Mouse (Mus musculus) layer of hippocampus, postnatal 36 days (tissue): ENCODE measurements at regions not wholly inside any gene's neighbourhood (a gene's known extent, or its start where the extent isn't known, plus 50 kb on each side); places are given as distances from the start of the nearest gene placed in this dataset.

Experiments used
- DNase-seq, 2 experiments: peaks; one replicate each; pipeline ENCODE4 v3.0.0; 2022

DNA sequence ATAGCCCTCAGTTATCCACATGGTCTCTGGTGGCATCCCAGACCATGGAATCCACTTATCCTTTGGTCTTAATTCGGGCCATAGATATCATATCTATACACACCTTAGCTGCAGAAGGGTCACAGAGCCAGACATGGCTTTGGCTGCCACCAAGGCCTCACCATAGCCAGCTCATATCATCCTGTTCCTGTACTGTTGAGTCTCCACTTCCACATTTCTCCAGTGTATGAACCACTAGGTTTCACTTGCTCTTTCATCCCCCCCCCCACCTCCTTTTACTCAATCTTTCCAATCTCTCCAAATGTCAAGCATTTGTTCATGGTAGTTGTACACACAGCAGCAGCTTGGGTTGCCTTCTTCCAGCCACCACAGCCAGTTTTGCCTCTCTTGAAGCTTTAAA is 589.2 kb downstream of the 1190002N15Rik start:
- no peak for DNase-seq

DNA sequence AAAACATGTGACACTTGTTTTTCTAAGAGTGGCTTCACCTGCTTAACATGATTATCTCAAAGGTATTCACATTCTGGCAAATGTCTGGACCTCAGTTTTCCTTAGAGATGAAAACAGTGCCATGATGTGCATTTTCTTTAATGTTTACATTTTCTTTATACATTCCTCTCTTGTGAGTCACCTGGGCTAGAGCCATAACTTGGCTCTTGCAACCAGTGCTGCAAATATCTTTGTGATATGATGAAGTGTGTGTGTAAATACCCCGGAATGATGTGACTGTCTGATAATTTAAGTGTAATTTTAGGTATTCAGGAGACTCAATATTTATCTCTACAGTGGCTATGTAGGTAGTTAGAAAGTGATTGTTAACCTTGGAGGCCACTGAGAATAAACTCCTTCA is 590.8 kb downstream of the 1190002N15Rik start:
- no peak for DNase-seq

DNA sequence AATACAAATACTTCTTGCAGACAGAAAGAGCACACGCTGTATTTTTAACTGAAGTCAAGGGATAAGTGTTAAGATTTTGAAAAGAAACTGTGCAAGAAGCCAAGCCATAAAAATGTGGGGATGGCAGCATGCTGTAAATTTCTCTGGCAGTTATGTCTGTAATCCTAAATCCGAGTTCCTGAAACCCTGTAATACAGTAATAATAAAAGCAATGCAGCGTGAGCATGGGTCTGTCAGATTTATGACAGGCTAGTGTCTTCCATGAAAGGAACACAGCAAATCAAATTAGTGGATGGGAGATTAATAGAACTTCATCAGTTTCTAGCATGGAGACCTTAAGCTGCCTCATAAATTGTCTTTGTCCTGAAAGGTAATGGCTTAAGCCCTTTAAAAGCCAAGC is 597.7 kb downstream of the 1190002N15Rik start:
- DNase-seq: no peak

DNA sequence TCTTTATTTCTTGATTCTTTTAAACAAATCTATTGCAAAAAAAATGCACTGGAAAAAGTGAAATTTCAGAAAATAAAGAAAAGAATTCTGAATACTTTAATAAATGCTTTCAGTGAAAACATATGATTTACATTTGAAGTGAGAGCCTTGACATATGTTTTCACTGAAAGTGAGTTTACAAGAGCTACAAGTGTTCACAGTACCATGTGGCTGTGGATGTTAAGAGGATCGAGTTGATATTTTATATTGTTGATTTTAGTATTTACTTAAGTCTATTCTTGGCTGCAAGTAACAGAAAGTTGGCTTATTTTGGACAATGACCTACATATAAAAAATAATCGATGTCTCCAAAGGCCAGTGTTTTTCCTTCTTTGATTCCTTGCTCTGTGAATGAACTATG is 607.2 kb downstream of the 1190002N15Rik start:
- DNase-seq: no peak

DNA sequence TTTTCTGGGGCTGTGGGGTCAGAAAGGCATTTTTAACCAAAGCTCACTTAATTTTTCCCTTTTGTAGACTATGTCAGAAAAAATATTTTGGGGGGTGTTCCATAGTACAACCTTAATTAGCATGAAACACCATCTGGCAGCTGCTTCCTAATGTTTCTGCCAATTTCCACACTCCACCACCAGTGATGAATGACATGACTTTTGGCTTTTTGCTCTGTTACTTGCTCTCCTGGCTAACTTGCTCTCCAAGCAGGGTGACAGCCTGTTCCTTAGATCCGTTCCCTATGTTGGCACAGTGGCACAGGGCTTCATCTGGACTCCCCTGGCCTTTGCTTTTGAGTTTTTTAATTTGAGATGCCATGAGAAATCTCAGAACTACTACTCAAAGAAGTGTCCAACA is 648.6 kb downstream of the 1190002N15Rik start:
- no peak for DNase-seq

DNA sequence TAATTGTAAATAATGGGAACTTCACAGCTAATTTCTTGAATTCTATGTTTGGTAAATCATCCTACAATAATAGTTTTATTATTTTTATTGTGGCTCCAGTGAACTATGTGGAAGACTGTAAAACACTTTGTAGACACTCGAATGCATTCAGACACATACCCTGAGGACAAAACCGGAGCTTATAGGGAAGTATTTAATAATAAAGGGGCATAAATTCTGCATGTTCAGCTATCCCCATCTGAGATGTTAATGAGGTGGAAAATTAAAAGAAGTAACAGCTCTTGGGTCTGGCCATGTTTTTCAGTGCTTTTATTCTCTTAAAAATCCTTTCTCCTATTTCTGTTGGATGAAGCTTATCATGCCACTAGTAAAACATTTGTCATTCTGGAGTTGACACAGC is 657.8 kb downstream of the 1190002N15Rik start:
- no peak for DNase-seq

DNA sequence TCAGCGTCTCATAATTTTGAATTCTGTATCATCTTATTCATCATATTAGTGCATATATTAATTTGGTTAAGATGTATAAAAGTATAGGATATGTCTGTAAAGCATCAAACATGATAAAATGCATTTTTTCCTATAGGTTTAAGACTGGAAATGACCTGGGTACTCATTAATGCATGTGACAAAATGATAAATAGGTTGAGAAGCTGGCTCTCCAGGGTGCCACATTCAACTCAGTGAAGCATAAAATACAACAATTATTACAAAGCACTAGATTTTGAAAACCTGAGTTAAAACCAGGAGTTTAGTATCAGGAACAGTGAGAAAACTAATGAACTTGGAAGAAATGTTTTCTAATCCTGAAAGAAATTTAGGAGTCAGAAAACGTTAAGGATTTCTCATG is 658.3 kb downstream of the 1190002N15Rik start:
- DNase-seq: no peak

DNA sequence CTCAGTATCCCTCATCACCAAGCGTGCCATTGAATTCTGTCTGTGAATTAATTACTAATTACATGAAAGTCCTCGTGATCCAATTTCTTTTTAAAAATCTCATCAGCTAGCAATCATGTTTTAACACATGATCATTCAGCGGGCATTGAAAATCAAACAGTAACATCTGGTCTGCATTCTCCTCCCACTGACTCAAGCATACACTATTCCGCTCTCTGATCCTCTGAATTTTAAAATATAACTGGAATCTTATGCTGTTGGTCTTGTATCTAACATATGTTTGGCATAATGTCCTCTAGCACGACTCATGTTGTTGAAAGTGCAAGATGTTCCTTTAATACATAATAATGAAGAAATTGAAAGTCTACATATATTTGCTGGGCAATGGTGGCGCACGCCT is 667.1 kb downstream of the 1190002N15Rik start:
- DNase-seq: no peak

DNA sequence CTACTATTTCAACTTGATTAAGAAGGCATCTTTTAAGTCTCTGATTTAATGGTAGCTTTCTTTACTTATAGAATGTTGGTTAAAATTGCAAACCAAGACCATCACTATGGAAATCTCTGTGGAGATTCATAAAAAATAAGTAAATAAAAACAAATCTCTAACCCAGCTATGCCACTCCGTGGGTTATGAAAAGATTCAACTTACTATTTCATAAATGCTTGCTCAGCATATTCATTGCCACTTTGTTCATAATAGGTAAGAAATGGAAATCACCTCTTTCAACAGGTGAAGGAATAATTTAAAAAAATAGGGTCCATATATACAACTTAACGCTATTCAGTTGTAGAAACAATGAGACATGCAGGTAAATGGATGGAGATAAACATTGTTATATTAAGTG is 679.9 kb downstream of the 1190002N15Rik start:
- no peak for DNase-seq

DNA sequence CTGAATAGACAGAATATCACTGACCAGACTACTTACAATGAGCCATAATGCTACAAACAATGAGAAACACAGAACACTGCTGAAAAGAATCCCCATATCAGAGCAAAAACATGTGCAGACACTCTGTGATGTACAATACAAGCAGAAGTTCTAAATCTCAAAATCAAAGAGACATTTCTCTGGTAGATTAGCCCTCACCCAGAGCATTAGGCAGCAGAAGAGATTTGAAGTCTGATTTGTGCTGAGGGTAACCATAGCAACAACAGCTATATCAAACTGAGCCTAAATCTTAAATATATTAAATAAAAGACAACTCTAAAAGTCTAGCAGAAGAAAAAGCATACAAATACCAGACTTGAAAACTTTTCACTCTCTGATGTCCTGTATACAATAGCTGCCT is 691.5 kb downstream of the 1190002N15Rik start:
- no peak for DNase-seq

DNA sequence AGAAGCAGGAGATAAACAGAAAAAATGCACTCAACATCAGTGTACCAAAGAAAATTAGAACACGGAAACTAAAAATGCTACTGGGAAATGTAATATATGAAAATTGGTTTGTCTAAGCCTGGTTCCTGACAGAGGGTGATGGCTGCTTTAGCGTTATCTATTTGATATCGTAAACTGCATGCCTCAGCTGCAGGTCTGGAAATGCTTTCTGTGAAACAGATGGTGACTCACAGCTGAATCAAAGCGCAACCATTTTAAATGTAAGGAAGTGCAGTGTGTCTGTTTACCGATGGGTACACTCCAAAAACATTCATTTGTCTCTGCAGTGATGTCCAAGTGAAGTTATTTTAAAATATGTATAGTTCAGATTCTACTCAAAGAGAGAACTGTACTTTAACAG is 694.0 kb downstream of the 1190002N15Rik start:
- no peak for DNase-seq
